Mouse (Mus musculus): ENCODE results near the gene Mup6.
"Not testable (repeated sequence)": the region's sequence is repeated elsewhere in the genome, so short reads cannot be mapped to it uniquely, and the experiment has no call there.

Gene Mup6

GRCm38 (mm10) chr4:59963405-59964344 is at the start of gene Mup6:
Mup6 (plus strand) TSS chr4:59964294.
- DNase-seq, result no peak

- DNase-seq, result no peak
Observed at GRCm38 (mm10) chr4:59914608-59915403, 49.3 kb upstream of the Mup6 start, which contains the start of gene Slc46a2. Slc46a2 (minus strand) TSS chr4:59915056.

DNA sequence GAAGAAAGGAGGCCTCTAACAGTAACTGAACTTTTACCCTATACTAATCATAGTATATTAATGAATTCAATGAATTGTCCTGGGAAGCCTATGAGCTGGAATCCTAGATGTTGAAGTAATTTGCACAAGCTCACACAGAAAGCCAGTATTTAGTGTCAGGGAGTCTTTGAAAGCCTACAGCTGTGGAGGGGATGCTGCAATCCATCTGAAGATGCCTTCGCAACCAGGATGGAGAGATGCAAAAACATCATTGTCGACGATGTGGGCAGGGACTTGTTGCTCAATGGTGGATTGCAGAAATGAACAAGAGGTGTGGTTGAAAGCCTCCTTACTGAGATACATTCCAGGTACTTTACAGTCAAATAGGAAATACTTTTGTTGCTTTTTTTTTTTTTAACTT is 46.1 kb upstream of the Mup6 start:
- no peak for DNase-seq

- no peak for DNase-seq
Observed at GRCm38 (mm10) chr4:59925082-59925481, 39.0 kb upstream of the Mup6 start.

DNA sequence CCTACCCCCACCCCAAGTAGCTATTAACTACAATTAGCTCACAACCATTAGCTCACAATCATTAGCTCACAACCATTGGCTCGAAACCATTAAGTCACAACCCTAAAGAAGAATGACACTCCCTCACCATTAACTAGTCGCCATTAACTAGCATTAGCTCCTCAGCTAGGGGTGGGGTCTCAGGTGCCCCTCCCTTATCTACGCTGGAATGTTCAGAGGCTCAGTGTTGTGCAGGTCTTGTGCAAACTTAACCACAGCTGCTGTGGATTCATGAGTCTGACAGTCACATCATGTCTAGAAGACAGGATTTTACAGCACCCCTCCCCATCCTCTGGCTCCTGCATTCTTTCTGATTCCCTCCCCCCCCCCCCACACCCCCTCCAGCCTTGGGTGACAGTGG is 36.4 kb upstream of the Mup6 start:
- DNase-seq, result no peak

GRCm38 (mm10) chr4:59928347-59928746 is 35.7 kb upstream of the Mup6 start:
- peak; percentile 66 for DNase-seq

DNA sequence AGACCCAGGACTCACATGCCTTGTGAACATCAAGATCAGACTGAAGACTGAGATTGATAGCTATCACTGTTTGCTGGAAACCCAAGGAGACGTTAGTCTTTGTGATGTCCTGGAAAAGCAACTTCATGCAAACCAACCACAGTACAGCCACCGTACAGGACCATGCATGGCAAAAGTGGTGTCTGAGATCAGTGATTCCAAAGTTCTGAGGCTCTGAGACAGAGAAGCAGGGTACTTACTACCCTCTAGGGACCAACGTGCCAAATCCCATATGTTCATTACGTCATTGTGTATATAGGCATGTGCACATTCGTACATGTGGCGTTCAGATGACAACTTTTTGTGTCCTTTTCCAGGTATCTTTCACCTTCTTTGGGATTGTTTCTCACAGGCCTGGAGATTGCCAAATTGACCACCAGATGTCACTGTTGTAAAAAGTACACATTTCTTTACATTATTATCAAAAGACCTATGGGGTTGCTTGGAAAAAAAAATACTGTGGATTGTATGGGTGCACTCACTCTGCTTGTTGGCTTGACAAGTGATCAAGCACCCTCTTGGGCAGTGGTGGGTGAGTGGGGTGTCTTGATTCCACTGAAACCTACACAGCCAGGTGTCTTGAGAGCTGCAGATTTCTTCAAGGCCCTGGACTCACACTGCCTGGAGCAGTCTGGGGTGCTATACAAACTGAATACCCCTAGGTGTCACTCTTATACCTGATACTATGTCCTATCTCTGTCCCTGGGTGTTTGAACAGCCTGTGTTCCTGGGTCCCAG is 31.4 kb upstream of the Mup6 start:
- DNase-seq, result no peak

GRCm38 (mm10) chr4:59937543-59937942 is 26.6 kb upstream of the Mup6 start:
- DNase-seq, result no peak

GRCm38 (mm10) chr4:59960610-59961009 is 3.5 kb upstream of the Mup6 start, which contains the start of gene Mup4:
Mup4 (minus strand) TSS chr4:59960710.
- DNase-seq, result no peak

DNA sequence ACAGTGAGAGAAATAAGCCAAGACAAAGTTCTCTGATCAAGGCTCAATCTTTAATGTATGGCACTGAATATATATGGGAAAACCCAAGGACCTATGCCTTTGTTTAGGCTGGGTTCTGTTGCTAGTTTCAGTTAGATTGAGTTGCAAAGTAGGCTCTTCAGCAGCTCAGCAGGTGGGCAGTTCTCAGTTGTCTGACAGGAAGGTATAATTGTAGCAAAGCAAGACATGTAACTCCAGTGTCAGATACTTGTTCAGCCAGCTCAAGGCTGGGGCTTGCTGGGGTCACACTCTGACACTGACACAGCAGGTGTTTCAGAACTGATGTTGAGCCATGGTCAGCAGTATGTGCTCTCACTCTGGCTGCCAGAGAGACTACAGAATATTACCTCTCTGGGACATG is 33.8 kb downstream of the Mup6 start:
- not testable (repeated sequence) for DNase-seq

DNA sequence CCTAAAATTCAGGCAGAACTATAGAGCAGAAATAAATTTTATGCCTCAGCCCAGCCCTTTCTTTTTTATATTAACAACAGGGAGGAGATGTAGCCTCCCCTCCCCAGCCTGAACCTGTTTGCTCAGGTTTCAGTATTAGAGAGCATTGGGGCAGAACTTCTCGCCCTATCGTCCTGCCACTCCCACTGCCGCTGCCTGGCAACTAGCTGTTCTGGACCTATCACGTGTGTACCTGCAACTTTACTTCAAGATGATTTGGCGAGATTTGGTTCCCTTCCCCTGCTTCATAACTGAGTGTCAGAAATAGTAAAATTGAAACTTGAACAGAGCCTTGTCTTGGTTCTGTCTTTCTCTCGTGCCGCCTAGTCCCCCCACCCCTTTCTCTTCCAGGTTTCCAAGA is 56.0 kb downstream of the Mup6 start:
- DNase-seq, result not testable (repeated sequence)

DNA sequence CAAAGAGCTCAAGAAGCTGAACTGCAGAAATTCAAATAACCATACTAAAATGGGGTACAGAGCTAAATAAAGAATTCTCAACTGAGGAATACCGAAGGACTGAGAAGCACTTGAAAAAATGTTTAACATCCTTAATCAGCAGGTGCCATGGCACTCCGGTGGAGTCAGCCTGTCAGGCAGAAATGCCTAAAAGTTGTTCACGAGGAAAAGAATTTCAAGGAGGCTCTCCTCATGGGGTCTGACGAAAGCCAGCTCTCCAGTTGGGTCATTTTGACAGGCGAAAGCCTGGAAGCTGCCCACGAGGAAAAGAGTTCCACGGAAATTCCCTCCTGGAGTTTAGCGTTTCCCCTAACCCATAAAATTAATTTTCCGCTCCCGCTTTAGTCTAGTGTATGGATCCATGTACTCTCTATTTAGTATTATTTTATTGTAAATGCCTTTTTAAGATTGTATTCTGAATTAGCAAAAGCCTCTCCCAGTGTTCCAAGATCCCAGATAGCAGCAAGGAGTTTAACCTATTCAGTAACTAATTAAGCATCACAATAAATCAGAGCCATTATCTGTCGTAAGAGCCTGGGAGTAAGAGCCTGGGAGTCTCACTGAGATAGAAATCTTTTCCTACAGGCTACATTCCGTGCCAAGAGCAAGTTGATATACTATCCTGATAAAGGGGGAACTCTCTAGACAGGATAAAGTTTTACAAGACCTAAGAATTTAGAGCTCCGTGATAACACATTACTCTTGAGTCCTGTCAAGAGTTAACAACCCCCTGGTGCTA is 65.4 kb downstream of the Mup6 start:
- DNase-seq, result not testable (repeated sequence)
